Mouse (Mus musculus): ENCODE data around the gene Slc25a27. TPM values are rescaled to one million over a fixed set of nuclear protein-coding genes. Genes with fewer than 3 reads are reported as not detected.

The Slc25a27 gene
- polyA plus RNA-seq, 1 experiment from 2014 or later: 13.9 TPM

- WGBS: 74% methylated on average over 7 of the region's 7 CpGs
- no peak overlapping the region for H3K4me3 ChIP-seq
- H3K27me3 ChIP-seq (replicated peaks): no peaks in the 10 kb centered on the region
- H3K4me2 ChIP-seq: no peak overlapping the region
- H3K4me1 ChIP-seq: no peaks in the 10 kb centered on the region
- peaks cover 84% of the 10 kb centered on the region for H3K36me3 ChIP-seq
- no peaks in the 10 kb centered on the region for H3K9me3 ChIP-seq
- no peak overlapping the region for H3K9ac ChIP-seq
- no peak overlapping the region for H3K27ac ChIP-seq (replicated peaks)
- ATAC-seq (ENCODE audit: extremely low read depth, insufficient number of reproducible peaks, low FRiP score, low TSS enrichment): no peak
These were observed 17.1 kb upstream of the Slc25a27 start for GRCm38 (mm10) chr17:43684086-43684485.

- H3K9ac ChIP-seq: no peak overlapping the region
- no peak overlapping the region for H3K4me2 ChIP-seq
- no peaks in the 10 kb centered on the region for H3K27me3 ChIP-seq (replicated peaks)
- ATAC-seq (ENCODE audit: extremely low read depth, insufficient number of reproducible peaks, low FRiP score, low TSS enrichment): no peak
- 47% methylated on average over 1 of the region's 1 CpGs for WGBS
- no peaks in the 10 kb centered on the region for H3K9me3 ChIP-seq
- H3K36me3 ChIP-seq: peaks cover 27% of the 10 kb centered on the region
- H3K4me3 ChIP-seq: no peak overlapping the region
- H3K27ac ChIP-seq (replicated peaks): no peak overlapping the region
- H3K4me1 ChIP-seq: peaks cover 17% of the 10 kb centered on the region
These were observed 10.3 kb upstream of the Slc25a27 start for GRCm38 (mm10) chr17:43677317-43677716.

GRCm38 (mm10) chr17:43676241-43676640 is 9.2 kb upstream of the Slc25a27 start:
- no peak overlapping the region for H3K4me2 ChIP-seq
- H3K4me1 ChIP-seq: peaks cover 17% of the 10 kb centered on the region
- no peak overlapping the region for H3K4me3 ChIP-seq
- no peak for ATAC-seq (ENCODE audit: extremely low read depth, insufficient number of reproducible peaks, low FRiP score, low TSS enrichment)
- H3K9ac ChIP-seq: no peak overlapping the region
- H3K27me3 ChIP-seq (replicated peaks): no peaks in the 10 kb centered on the region
- H3K27ac ChIP-seq (replicated peaks): no peak overlapping the region
- WGBS: 82% methylated on average over 1 of the region's 1 CpGs
- no peaks in the 10 kb centered on the region for H3K9me3 ChIP-seq
- H3K36me3 ChIP-seq: peaks cover 22% of the 10 kb centered on the region

GRCm38 (mm10) chr17:43675228-43675627 is 8.2 kb upstream of the Slc25a27 start:
- WGBS: 56% methylated on average over 1 of the region's 1 CpGs
- Histone ChIP-seq H3K9me3 (no peaks in the 10 kb centered on the region), H3K4me1 (peaks cover 17% of the 10 kb centered on the region), H3K36me3 (peaks cover 12% of the 10 kb centered on the region), H3K27me3 (replicated peaks) (no peaks in the 10 kb centered on the region), H3K9ac (no peak overlapping the region), H3K27ac (replicated peaks) (peak overlapping the region; percentile 62; the same call in 1 of the 2 replicates), H3K4me3 (no peak overlapping the region), H3K4me2 (no peak overlapping the region)
- ATAC-seq (ENCODE audit: extremely low read depth, insufficient number of reproducible peaks, low FRiP score, low TSS enrichment): no peak; the same call in 1 of the 2 replicates

- no peaks in the 10 kb centered on the region for H3K9me3 ChIP-seq
- 73% methylated on average over 4 of the region's 4 CpGs for WGBS
- peaks cover 33% of the 10 kb centered on the region for H3K4me1 ChIP-seq
- no peak overlapping the region for H3K9ac ChIP-seq
- H3K27me3 ChIP-seq (replicated peaks): no peaks in the 10 kb centered on the region
- H3K36me3 ChIP-seq: no peaks in the 10 kb centered on the region
- ATAC-seq (ENCODE audit: extremely low read depth, insufficient number of reproducible peaks, low FRiP score, low TSS enrichment): no peak
- H3K4me2 ChIP-seq: no peak overlapping the region
- H3K27ac ChIP-seq (replicated peaks): no peak overlapping the region
- H3K4me3 ChIP-seq: no peak overlapping the region
These were observed 4.9 kb upstream of the Slc25a27 start for GRCm38 (mm10) chr17:43671907-43672306.

GRCm38 (mm10) chr17:43669145-43669695 is 2.2 kb upstream of the Slc25a27 start:
- Histone ChIP-seq H3K36me3 (no peaks in the 10 kb centered on the region), H3K27ac (replicated peaks) (peak overlapping the region; percentile 70), H3K27me3 (replicated peaks) (no peaks in the 10 kb centered on the region), H3K4me1 (peaks cover 33% of the 10 kb centered on the region), H3K4me3 (peak overlapping the region; percentile 76), H3K9me3 (no peaks in the 10 kb centered on the region), H3K9ac (peak overlapping the region; percentile 50; the same call in 1 of the 2 replicates), H3K4me2 (peak overlapping the region; percentile 83)
- ATAC-seq (ENCODE audit: extremely low read depth, insufficient number of reproducible peaks, low FRiP score, low TSS enrichment): no peak
- 35% methylated on average over 6 of the region's 6 CpGs for WGBS

GRCm38 (mm10) chr17:43667290-43667843 is 353 bp upstream of the Slc25a27 start, which contains the start of gene Cyp39a1:
Gene Cyp39a1, plus strand, starts transcription at chr17:43667425.
- Histone ChIP-seq H3K9me3 (no peaks in the 10 kb centered on the region), H3K4me3 (peak within 1 kb of the TSS; percentile 76), H3K36me3 (no peaks in the 10 kb centered on the region), H3K27me3 (replicated peaks) (no peaks in the 10 kb centered on the region), H3K27ac (replicated peaks) (peak within 1 kb of the TSS; percentile 70), H3K4me1 (peaks cover 25% of the 10 kb centered on the region), H3K9ac (peak within 1 kb of the TSS; percentile 89), H3K4me2 (peak within 1 kb of the TSS; percentile 83)
- under 1% methylated on average over 17 of the region's 17 CpGs for WGBS
- no peak for ATAC-seq (ENCODE audit: extremely low read depth, insufficient number of reproducible peaks, low FRiP score, low TSS enrichment)

- Histone ChIP-seq H3K4me3 (no peak overlapping the region), H3K9me3 (no peaks in the 10 kb centered on the region), H3K27ac (replicated peaks) (no peak overlapping the region), H3K4me2 (no peak overlapping the region), H3K9ac (no peak overlapping the region), H3K4me1 (peaks cover 14% of the 10 kb centered on the region), H3K27me3 (replicated peaks) (no peaks in the 10 kb centered on the region), H3K36me3 (peaks cover 22% of the 10 kb centered on the region)
- ATAC-seq (ENCODE audit: extremely low read depth, insufficient number of reproducible peaks, low FRiP score, low TSS enrichment): no peak
- 67% methylated on average over 14 of the region's 14 CpGs for whole genome bisulfite sequencing
These were observed 15.5 kb downstream of the Slc25a27 start for GRCm38 (mm10) chr17:43651314-43652046.

GRCm38 (mm10) chr17:43649641-43650436 is 17.2 kb downstream of the Slc25a27 start:
- H3K4me1 ChIP-seq: peaks cover 19% of the 10 kb centered on the region
- WGBS: 76% methylated on average over 10 of the region's 10 CpGs
- ATAC-seq (ENCODE audit: extremely low read depth, insufficient number of reproducible peaks, low FRiP score, low TSS enrichment): no peak
- H3K27ac ChIP-seq (replicated peaks): no peak overlapping the region
- H3K27me3 ChIP-seq (replicated peaks): no peaks in the 10 kb centered on the region
- no peak overlapping the region for H3K9ac ChIP-seq
- H3K4me2 ChIP-seq: no peak overlapping the region
- H3K36me3 ChIP-seq: peaks cover 30% of the 10 kb centered on the region
- no peaks in the 10 kb centered on the region for H3K9me3 ChIP-seq
- H3K4me3 ChIP-seq: no peak overlapping the region

GRCm38 (mm10) chr17:43646925-43647324 is 20.1 kb downstream of the Slc25a27 start:
- H3K36me3 ChIP-seq: peaks cover 31% of the 10 kb centered on the region
- H3K4me3 ChIP-seq: no peak overlapping the region
- ATAC-seq (ENCODE audit: extremely low read depth, insufficient number of reproducible peaks, low FRiP score, low TSS enrichment): no peak

GRCm38 (mm10) chr17:43645136-43645535 is 21.9 kb downstream of the Slc25a27 start:
- no peak overlapping the region for H3K4me3 ChIP-seq
- no peak for ATAC-seq (ENCODE audit: extremely low read depth, insufficient number of reproducible peaks, low FRiP score, low TSS enrichment)
- no peak overlapping the region for H3K4me2 ChIP-seq
- H3K9ac ChIP-seq: no peak overlapping the region
- H3K27ac ChIP-seq (replicated peaks): peak overlapping the region; percentile 36; the same call in 1 of the 2 replicates
- H3K9me3 ChIP-seq: peaks cover 4% of the 10 kb centered on the region; the same call in 1 of the 2 replicates
- peaks cover 33% of the 10 kb centered on the region for H3K4me1 ChIP-seq
- WGBS: 75% methylated on average over 3 of the region's 3 CpGs
- no peaks in the 10 kb centered on the region for H3K27me3 ChIP-seq (replicated peaks)
- H3K36me3 ChIP-seq: peaks cover 33% of the 10 kb centered on the region

More at GRCm38 (mm10) chr17:43646925-43647324, 20.1 kb downstream of the Slc25a27 start:
- Histone ChIP-seq H3K9ac (no peak overlapping the region), H3K4me2 (peak overlapping the region; percentile 5), H3K27me3 (replicated peaks) (no peaks in the 10 kb centered on the region), H3K4me1 (peaks cover 33% of the 10 kb centered on the region), H3K9me3 (no peaks in the 10 kb centered on the region), H3K27ac (replicated peaks) (no peak overlapping the region)
- WGBS: 57% methylated on average over 5 of the region's 5 CpGs
